Mouse (Mus musculus) embryo, embryonic 11.5 days (tissue): Measurements from ENCODE around the gene Gm10717.
A peak's percentile ranks its signal among the peaks of the same experiment; 100 is the strongest.
"Not testable (repeated sequence)": the region's sequence is repeated elsewhere in the genome, so short reads cannot be mapped to it uniquely, and the experiment has no call there.

Experiments used
- DNase-seq: peaks from one replicate; pipeline ENCODE4 v3.0.0-alpha.2; 2012; ENCODE audit warnings: low read depth, low spot score

Gm10717 gene

DNA sequence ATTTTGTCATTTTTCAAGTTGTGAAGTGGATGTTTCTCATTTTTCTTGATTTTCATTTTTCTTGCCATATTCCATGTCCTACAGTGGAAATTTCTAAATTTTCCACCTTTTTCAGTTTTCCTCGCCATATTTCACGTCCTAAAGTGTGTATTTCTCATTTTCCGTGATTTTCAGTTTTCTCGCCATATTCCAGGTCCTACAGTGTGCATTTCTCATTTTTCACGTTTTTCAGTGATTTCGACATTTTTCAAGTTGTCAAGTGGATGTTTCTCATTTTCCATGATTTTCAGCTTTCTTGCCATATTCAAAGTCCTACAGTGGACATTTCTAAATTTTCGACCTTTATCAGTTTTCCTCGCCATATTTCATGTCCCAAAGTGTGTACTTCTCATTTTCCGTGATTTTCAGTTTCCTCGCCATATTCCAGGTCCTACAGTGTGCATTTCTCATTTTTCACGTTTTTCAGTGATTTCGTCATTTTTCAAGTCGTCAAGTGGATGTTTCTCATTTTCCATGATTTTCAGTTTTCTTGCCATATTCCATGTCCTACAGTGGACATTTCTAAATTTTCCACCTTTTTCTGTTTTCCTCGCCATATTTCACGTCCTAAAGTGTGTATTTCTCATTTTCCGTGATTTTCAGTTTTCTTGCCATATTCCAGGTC lies 1.1 kb upstream of the Gm10717 start:
- DNase-seq, result not testable (repeated sequence)

DNA sequence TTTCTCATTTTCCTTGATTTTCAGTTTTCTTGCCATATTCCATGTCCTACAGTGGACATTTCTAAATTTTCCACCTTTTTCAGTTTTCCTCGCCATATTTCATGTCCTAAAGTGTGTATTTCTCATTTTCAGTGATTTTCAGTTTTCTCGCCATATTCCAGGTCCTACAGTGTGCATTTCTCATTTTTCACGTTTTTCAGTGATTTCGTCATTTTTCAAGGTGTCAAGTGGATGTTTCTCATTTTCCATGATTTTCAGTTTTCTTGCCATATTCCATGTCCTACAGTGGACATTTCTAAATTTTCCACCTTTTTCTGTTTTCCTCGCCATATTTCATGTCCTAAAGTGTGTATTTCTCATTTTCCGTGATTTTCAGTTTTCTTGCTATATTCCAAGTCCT lies 436 bp downstream of the Gm10717 start:
- not testable (repeated sequence) for DNase-seq

DNA sequence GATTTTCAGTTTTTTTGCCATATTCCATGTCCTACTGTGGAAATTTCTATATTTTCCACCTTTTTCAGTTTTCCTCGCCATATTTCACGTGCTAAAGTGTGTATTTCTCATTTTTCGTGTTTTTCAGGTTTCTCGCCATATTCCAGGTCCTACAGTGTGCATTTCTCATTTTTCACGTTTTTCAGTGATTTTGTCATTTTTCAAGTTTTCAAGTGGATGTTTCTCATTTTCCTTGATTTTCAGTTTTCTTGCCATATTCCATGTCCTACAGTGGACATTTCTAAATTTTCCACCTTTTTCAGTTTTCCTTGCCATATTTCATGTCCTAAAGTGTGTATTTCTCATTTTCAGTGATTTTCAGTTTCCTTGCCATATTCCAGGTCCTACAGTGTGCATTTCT lies 919 bp downstream of the Gm10717 start:
- not testable (repeated sequence) for DNase-seq

DNA sequence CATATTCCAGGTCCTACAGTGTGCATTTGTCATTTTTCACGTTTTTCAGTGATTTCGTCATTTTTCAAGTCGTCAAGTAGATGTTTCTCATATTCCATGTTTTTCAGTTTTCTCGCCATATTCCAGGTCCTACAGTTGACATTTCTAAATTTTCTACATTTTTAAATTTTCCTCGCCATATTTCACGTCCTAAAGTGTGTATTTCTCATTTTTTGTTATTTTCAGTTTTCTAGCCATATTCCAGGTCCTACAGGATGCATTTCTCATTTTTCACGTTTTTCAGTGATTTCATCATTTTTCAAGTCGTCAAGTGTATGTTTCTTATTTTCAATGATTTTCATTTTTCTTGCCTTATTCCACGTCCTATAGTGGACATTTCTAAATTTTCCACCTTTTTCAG lies 1.5 kb downstream of the Gm10717 start:
- DNase-seq, result not testable (repeated sequence)

GRCm38 (mm10) chr9:3027200-3027599 lies 2.0 kb downstream of the Gm10717 start:
- peak; percentile 38 for DNase-seq

GRCm38 (mm10) chr9:3029276-3030000 lies 4.2 kb downstream of the Gm10717 start:
- DNase-seq, result not testable (repeated sequence)

DNA sequence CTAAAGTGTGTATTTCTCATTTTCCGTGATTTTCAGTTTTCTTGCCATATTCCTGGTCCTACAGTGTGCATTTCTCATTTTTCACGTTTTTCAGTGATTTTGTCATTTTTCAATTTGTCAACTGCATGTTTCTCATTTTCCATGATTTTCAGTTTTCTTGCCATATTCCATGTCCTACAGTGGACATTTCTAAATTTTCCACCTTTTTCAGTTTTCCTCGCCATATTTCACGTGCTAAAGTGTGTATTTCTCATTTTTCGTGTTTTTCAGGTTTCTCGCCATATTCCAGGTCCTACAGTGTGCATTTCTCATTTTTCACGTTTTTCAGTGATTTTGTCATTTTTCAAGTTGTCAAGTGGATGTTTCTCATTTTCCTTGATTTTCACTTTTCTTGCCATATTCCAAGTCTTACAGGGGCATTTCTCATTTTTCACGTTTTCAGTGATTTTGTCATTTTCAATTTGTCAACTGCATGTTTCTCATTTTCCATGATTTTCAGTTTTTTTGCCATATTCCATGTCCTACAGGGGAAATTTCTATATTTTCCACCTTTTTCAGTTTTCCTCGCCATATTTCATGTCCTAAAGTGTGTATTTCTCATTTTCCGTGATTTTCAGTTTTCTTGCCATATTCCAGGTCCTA lies 5.6 kb downstream of the Gm10717 start:
- DNase-seq, result peak; percentile 98

DNA sequence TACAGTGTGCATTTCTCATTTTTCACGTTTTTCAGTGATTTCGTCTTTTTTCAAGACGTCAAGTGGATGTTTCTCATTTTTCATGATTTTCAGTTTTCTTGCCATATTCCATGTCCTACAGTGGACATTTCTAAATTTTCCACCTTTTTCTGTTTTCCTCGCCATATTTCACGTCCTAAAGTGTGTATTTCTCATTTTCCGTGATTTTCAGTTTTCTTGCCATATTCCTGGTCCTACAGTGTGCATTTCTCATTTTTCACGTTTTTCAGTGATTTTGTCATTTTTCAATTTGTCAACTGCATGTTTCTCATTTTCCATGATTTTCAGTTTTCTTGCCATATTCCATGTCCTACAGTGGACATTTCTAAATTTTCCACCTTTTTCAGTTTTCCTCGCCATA lies 9.1 kb downstream of the Gm10717 start, which contains the start of gene Gm17535:
Gm17535 (plus strand) TSS at position 301 of the 400 bp plus-strand sequence.
- not testable (repeated sequence) for DNase-seq

- not testable (repeated sequence) for DNase-seq
These were observed 11.4 kb downstream of the Gm10717 start, which contains the start of gene Gm10715 for GRCm38 (mm10) chr9:3036577-3036976. Gene Gm10715, plus strand, starts transcription at chr9:3036877.

DNA sequence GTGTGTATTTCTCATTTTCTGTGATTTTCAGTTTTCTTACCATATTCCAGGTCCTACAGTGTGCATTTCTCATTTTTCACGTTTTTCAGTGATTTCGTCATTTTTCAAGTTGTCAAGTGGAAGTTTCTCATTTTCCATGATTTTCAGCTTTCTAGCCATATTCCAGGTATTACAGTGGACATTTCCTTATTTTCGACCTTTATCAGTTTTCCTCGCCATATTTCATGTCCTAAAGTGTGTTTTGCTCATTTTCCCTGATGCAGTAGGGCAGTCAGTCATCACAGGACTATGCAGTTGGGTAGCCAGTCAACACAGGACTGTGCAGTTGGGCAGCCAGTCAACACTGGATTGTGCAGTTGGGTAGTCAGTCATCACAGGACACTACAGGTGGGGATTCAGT lies 12.9 kb downstream of the Gm10717 start:
- DNase-seq, result peak; percentile 9
